Mouse (Mus musculus) heart, adult 11 months (tissue): ENCODE data around the gene Tmem183a.

Experiments
- DNase-seq: peaks from one replicate; pipeline ENCODE4 v3.0.0; 2022

Gene Tmem183a

DNA sequence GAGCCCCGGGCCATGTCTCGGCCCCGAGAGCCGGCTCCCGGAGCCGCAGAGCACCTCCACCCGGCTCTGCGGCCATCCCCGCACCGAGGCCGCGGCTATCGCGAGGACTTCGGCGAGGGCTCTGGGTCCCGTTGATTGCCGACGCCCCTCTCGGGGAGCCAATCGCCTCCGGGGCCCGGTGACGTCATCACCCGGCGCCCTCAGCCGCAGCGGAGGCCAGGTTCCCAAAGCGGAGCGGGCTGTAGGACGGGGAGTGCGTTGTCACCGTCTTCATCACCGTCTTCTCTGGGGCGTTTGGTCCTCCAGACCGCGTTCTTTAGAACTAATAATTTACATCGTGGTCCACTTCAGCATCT lies at the start of gene Tmem183a:
Tmem183a (minus strand) TSS at position 123 of the 356 bp plus-strand sequence.
- peak; percentile 100 for DNase-seq

DNA sequence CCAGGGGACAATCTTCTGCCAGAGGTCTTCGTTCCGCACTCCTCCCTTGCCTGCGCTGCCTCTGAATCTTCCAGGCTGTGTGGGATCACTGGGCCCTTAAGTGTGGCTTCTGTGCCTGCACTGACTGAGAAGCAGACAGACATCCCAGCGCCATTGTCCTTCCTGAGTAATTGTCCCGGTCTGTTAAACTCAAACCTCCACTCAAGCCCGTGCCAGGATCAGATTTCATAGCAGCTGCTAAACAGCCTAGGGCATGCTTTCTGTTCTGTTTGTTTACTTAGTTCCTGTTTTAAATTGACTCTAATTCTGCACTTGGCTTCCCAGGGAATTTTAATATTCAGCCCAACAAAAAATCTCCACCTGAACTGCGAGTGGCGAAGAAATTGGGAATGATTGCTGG lies 46.3 kb upstream of the Tmem183a start:
- DNase-seq: no peak

DNA sequence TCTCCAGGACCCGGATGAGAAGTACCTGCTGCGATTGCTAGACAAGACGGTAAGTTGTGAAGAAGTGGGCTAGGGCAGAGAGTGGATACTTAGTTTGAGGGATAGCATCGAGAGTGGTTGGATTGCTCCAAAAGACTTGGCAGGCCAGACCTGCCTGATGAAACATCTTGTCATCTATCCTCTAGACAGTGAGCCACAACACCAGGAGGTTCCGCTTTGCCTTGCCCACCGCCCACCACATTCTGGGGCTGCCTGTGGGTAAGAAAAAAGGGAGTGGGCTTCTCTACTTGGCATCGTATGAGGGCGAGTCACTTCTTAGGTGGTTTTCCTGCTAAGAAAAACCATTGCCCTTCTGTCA lies 44.6 kb upstream of the Tmem183a start:
- DNase-seq: no peak

DNA sequence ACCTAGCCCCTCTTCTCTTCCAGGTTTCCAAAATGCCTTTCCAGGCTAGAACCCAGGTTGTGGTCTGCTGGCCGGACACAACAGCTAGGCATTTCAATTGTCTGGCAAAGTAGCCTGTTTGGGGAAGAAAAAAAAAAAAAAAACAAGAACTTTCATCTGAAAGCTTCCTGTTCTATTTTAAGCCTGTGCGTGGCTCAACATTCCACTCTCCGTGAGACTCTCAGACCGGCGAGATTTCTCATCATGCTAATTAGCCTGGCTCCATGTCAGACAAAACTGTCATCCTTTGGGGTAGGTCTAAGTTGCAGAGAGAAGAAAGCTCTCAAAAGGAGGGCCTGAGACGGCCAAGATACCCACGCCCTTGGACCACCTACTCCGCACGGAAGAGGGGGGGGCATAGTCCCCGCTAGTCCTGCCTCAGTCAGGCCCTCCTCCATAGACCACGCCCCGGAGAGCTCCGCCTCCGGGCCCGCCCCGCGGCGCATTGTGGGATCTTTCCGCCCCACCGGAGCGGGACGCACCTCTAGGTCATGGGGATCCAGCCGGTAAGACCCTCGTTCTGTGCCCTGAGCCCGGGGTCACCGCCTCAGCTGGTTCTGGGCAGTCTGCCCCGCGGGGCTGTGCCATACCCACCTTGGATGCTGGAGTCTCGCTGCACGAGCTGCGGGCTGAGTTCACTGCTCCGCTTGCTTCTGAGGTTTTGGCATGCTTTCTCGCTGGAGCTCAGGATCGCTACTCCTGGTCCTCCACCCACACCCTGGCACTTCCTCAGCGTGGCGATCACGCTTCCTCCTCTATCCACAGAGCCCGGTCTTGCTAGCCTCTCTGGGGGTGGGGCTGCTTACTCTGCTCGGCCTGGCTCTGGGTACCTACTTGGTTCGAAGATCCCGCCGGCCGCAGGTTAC lies 44.0 kb upstream of the Tmem183a start, which contains the start of gene Cyb5r1:
Cyb5r1 (plus strand) TSS at position 51 of the 905 bp plus-strand sequence.
- peak; percentile 99 for DNase-seq

DNA sequence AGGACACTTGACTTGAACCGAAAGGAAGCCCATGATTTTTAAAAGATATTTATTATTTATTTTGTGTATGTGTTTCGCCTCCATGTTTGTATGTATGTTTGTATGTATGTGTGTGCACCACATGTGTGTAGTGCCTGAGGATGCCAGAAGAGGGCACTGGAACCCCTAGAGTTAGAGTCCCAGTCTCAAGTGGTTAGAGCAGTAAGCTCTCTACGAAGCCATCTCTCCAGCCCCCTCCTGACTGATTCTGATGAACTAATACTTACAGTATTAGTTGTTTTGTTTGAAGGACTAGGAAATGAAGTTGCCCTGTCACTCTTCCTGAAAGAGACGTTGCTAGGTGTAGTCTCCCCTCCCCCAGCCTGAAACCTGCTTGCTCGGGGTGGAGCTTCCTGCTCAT lies 38.0 kb upstream of the Tmem183a start:
- no peak for DNase-seq

DNA sequence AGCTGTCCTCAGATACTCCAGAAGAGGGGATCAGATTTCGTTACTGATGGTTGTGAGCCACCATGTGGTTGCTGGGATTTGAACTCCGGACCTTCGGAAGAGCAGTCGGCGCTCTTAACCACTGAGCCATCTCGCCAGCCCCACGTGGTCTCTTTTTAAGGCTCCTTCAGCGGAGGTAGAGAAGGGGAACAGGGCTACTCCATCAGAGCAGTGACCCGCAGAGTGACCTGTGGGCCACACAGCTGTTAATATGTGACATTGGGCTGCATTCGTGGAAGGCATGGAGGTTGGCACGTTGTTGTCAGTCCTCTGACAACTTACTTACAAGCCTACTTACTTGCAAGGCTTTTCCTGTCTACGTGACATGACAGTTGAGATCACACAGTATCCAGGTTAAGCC lies 36.4 kb upstream of the Tmem183a start:
- DNase-seq: peak; percentile 74

DNA sequence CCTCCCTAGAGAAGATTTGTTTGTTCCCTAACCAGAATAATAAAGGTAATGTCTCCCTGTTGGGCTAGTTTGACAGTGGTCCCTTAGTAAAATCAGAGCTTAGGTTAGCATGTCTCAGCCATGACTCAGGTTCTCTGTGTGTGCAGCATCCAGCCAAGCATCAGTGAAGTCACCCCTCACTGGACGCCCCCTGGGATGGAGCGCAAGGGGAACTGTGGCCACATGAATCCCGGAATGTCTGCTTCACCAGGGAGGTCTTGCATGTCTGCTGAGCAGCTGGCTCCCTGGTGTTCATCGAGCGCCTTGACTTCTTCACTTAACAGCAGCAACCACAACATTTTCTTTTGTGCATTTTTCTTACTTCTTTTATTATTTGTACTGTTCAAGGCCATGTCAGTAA lies 32.0 kb upstream of the Tmem183a start:
- no peak for DNase-seq

DNA sequence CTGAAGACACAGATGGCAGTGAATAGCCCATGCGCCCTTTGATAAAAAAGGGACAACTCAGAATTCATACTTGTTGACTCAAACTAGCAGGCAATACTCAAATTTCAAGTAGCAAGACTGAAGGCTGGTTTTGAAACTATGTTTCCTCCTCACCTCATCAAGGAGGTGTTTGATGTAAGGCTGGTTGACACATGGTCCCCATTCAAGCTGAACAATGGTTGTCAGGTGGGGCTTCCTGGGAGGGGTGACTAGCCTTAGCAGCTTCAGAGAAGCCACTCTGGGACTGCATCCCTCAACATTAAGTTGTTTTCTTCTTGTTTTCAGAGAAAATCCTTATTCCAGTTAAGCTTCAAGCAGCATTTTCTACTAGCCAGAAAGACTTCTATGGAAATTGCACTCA lies 23.9 kb upstream of the Tmem183a start, which contains the start of gene 4933406M09Rik:
4933406M09Rik (plus strand) TSS at position 275 of the 400 bp plus-strand sequence.
- DNase-seq: no peak

DNA sequence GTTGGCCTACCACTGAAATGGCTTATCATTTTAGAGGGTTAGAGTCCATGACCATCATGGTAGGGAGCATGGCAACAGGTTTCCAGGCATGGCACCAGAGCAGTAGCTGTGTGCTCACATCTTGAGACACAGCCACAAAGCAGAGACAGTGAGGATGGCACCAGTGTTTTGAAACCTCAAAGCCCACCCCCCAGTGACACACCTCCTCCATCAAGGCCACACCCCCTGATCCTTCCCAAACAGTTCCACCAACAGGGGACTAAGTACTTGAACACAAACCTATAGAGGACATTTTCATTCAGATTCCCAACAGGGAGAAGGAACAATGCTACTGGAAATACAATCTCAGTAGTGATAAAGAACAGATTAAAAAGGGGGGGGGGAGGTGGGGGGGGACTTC lies 23.4 kb upstream of the Tmem183a start:
- no peak for DNase-seq

DNA sequence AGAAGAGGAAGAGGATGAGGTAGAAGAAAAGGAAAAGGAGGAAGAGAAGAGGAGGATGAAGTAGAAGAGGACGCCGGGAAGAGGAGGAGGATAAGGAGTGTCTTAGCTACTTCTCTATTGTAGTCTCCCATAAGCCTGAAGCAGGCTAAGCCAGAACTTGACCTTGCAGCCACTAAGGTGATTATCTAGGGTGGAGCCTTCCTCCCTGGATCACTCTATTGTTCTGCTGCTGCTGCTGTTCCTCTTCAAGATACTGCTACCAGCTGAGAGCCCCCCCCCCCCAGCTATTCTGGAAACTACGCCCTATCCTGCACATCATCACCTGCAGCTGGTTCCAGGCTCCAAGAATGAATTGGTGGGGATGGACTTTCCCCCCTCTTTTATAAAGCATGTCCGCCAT lies 22.8 kb upstream of the Tmem183a start:
- peak; percentile 96 for DNase-seq

DNA sequence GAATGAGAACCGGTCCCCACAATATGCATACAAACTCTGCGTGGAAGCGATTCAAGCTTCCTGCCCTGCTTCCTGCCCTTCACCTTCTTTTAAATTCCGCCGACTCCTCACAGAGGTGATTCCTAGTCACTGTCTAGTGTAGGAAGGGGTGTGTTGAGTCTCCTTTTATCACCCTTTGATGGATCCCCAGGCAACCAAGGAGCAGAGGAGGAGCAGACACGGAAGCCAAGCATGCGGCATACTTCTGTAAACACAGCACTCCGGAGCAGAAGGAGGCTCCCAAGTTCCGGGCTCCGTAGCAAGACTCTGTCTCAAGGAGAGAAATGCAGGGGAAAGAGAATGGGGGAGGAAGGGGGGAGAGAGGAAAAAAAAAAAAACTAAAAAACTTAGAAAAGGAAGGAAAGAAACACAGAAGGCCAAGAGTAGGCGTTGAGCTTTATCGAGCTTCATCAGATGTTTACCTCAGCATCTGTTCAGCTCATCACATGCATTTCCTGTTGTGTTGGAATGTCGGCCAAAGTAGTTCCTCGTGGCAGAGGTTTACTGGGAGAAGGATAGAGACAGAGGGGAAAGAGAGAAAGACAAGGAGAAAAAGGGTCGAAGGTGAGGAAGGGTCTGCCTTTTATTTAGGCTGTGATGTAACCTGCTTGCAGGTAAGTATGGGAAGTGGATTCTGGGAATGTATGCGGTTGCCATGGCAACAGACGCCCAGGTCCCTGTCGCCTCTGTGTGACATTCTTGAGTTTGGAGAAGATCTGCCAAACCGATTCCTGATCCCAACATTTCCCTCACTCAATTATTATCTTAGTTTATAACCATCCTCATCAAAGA lies 20.2 kb upstream of the Tmem183a start:
- peak; percentile 93 for DNase-seq

DNA sequence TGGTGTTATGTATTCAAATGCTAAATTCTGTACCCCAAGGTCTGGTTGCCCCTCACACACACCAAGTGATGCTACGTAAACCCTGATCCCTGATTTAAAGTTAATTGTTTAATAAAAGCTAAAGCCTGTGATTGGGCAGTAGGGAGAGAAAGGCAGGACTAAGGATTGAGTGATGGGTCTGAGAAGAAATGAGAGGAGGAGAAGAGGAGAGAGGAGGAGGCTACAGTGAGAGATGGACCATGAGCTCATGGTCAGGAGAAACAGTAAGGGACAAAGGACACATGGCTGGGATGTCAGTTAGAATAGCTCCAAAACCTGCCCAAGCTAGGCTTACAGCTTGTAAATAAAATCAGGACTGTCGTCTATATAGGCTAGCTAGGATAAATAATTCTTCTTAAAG lies 19.3 kb upstream of the Tmem183a start:
- DNase-seq: no peak

DNA sequence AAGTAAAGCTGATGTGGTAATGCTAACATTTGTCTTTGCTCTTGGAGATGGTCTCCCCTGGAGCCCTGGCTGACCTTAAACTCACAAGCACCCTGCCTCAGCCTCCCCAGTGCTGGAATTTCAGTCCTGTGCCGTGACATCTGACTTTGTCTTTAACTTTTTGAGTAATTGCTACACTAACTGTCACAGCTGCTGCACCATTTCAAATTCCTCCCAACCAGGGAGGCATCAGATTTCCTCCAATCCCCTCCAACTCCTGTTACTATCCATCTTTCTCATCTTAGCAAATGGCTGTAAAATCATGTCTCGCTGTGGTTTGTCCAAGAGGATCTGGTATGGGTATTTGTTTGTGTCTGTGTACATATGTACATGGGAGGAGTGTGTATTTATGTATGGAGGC lies 12.3 kb upstream of the Tmem183a start:
- peak; percentile 78 for DNase-seq

DNA sequence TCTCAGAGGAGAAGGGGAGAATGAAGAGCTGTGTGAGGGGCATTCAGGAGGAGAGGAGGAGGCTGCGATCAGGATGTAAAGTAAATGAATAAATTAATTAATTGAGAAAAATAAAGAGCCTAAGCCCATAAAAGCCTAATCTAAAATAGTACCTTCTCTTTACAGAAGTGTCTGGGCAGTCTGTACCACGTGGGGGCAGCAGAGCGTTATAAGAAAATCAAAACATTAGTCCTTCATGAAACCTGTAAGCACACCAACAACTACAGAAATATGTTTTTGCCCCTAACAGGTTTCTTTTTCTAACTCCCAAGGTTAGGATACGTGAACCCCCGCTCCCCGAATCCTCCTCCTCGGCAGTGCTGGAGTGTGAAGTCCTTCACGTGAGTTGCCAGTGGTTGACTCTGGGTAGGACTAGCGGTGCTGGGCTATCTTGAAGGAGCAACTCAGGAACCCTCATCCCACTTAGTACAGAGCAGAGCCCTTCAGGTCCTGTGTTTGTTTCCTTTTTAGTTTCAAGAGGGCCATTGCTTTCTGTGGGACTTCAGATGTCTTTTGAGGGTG lies 7.1 kb upstream of the Tmem183a start:
- peak; percentile 85 for DNase-seq

DNA sequence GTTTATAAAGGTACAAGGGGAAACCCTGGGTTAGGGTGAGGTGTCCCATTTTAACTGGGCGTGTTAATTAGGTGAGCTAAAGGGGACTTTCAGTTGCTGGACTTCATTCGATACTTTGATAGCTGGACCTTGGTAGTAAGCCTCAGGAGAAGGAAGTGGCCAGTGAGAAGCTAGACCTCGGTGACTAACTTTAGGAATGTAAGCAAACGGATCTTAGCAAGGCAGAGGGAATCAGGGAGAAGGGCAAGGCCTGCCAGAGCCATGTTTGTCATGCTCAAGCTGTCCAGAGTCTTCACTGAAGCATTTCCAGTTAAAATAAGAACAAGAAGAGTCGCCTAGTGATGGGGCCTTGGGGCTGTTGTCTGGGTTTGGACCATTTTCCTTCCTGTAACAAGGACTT lies 3.7 kb upstream of the Tmem183a start:
- DNase-seq: peak; percentile 58

DNA sequence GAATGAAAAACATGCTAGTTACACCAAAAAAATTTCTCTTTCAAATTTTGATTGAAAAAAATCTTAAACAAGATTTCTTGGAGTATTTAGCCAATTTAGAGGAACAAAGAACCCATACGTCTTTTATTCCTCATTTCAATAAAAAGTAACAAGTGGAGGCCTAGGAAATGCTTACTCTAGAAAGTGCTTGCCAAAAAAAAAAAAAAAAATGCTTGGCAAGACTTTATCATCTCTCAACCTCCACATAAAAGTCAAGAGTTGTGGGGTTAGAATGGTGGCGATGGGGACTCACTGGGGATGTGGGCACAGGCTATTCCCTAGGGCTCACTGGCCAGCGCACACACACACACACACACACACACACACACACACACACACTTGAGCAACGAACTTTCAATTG lies 1.4 kb upstream of the Tmem183a start:
- DNase-seq: peak; percentile 49

DNA sequence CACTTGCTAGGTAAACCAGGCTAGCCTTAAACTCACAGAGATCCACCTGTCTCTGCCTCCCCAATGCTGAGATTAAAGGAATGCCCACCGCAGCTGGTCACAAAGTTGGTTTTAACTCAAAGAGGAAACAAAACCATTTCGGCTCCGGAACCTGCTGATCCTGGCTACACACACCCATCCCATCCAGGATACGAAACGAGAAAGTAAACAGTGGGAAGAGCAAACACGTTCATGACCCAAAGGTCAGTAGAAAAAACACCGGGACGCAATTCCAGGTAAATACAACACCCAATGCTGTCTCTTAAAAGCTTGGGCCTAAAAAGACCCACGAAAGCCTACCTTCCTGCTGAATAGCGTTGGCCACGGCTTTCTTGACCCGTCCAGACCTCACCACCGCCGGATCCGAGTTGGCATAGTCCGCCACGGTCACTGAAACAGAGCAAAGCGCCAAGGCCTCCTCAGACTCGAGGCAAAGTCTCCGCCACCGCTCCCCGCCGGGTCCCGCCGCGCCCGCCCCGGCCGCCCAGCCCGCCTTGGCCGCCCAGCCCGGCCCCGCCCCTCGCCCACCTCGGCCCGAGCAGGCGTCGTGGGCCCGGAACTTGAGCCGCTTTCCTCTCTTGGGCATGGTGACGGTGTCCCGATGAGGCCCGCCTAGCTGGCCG lies 453 bp downstream of the Tmem183a start:
- DNase-seq: peak; percentile 88

DNA sequence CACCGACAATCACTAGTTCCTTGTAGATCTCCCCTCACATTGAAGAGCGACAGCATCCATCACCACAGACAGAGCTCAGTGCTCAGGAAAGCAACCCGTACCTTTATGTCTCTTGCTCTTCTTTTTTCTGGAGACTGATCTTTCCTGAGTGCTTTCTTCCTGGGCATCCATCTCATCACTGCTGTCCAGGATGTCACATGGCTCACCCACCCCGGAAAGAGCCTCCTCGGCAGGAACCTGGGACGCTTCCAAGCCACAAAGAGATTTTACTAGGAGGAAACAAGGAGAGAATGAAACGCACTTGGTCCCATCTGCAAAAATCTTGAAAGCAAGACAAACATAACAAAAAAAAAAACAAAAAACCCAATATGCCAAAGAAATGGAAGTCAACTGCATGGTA lies 1.1 kb downstream of the Tmem183a start:
- peak; percentile 90 for DNase-seq

DNA sequence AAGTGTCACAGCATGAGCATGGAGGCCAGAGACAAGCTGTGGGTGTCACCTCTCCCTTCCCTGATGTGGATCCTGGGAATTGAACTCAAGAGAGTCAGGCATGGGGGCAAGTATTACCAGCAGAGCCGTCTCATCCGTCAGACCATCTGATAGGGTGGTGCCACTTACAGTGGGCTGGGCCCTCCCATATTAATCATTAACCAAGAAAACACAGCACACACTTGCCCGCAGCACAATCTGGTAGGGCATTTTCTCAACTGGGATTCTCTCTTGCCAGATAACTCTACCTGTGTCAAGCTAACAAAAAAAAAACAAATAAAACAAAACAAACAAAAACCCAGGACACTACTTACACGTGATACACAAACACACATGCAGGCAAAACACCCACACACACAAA lies 4.3 kb downstream of the Tmem183a start:
- DNase-seq: peak; percentile 77

DNA sequence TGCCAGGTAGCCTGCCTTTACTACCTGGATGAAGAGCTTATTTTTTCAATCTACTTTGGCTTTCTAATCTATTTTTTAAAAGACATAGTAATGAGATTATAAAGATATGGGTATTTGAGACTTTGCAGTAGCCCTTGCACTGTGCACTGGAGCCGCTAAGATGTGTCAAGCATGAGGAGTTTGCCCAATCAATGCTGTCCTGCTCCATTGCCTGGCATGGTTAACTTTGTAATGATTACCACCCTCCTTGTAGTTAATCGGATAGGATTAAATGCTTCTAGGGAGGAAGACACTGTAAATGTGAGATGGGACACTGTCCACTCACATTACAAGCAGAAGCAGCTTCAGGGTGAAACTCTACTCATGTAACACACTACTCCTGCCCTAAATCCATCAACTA lies 8.5 kb downstream of the Tmem183a start:
- peak; percentile 21 for DNase-seq

DNA sequence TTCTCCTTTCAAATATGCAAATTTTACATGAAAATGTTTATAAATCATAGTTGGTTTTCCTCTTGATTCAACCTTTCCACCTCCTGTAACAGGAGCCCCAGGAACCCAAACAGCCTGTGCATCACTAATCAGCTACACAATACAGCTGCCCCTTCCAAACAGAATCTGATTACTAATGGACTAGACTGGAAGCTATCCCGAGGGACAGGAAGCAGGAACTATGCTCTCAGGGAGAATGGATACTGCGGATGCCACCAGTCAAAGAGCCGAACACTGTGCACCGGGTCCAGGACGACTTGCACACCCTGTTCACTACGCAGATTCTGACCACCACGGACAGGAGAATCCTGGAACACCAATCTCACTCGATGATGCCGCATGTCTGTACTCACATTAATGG lies 14.0 kb downstream of the Tmem183a start:
- DNase-seq: peak; percentile 60

DNA sequence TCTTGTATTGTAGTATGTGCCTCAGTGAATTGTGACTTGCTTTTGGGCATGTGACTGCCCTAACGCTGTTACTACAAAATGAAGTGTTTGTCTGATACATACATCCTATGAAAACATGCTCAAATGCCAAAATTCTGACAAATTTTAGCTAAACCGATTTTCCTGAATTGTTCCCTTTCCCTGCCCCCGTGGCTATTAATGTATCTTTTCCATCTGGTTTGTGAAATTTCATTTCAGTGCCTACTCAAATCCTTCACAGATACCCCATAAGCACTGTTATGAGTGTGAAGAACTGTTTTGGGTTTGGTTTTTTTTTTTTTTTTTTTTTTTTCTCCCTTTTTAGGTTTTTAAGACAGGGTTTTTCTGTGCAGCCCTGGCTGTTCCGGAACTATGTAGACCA lies 16.7 kb downstream of the Tmem183a start:
- no peak for DNase-seq
